Mouse (Mus musculus) neural tube, embryonic 15.5 days (tissue): Measurements from ENCODE around the gene Padi2. TPM values are rescaled to one million over a fixed set of nuclear protein-coding genes. Genes with fewer than 3 reads are reported as not detected.

Experiments
- ATAC-seq: fragments of 200-750 bp; cut with Nextera tagmentation; 2 replicates; pipeline ENCODE4 v1.8.0; 2017; ENCODE audit warnings: mild to moderate bottlenecking, moderate TSS enrichment, moderate library complexity; ENCODE audit not compliant: low FRiP score
- H3K27ac ChIP-seq: fragments of 300-500 bp; sonication (generic); replicated peaks from 2 replicates; pipeline ENCODE4 v1.5.1; 2015; ENCODE audit warnings: mild to moderate bottlenecking, inconsistent platforms
- H3K27me3 ChIP-seq: fragments of 300-500 bp; sonication (generic); replicated peaks from 2 replicates; pipeline ENCODE4 v1.6.1; 2015; ENCODE audit warnings: inconsistent platforms
- H3K36me3 ChIP-seq: fragments of 300-500 bp; sonication (generic); 2 replicates; pipeline ENCODE4 v1.6.1; 2015; ENCODE audit warnings: inconsistent platforms
- H3K4me1 ChIP-seq: fragments of 300-500 bp; sonication (generic); 2 replicates; pipeline ENCODE4 v1.6.1; 2015; ENCODE audit warnings: inconsistent platforms
- H3K4me2 ChIP-seq: fragments of 300-500 bp; sonication (generic); 2 replicates; pipeline ENCODE4 v1.6.1; 2015; ENCODE audit warnings: inconsistent platforms, mild to moderate bottlenecking, moderate library complexity
- H3K4me3 ChIP-seq: fragments of 300-500 bp; sonication (generic); replicated peaks from 2 replicates; pipeline ENCODE4 v1.5.1; 2015; ENCODE audit warnings: mild to moderate bottlenecking, inconsistent platforms
- H3K9ac ChIP-seq: fragments of 300-500 bp; sonication (generic); replicated peaks from 2 replicates; pipeline ENCODE4 v1.6.1; 2015; ENCODE audit warnings: mild to moderate bottlenecking, inconsistent platforms
- H3K9me3 ChIP-seq: fragments of 300-500 bp; sonication (generic); replicated peaks from 2 replicates; pipeline ENCODE4 v1.6.1; 2016; ENCODE audit warnings: inconsistent platforms
- WGBS: fragments of 180-500 bp; shearing (Covaris S2); methylation state at CpG from one replicate; pipeline ENCODE4 v1.1.7; 2015; ENCODE audit warnings: mixed read lengths; 5-methylcytosine and 5-hydroxymethylcytosine counted together
- polyA plus RNA-seq: library from polyadenylated mRNA; unstranded; fragments of >200 nt; fragmentation: Nextera tagmentation; extraction: Ambion mirVana; gene quantifications from 2 replicates; pipeline ENCODE4 v1.2.1, GENCODE M21; 2015

Gene Padi2
- polyA plus RNA-seq, 1 experiment from 2014 or later: 1.0 TPM

DNA sequence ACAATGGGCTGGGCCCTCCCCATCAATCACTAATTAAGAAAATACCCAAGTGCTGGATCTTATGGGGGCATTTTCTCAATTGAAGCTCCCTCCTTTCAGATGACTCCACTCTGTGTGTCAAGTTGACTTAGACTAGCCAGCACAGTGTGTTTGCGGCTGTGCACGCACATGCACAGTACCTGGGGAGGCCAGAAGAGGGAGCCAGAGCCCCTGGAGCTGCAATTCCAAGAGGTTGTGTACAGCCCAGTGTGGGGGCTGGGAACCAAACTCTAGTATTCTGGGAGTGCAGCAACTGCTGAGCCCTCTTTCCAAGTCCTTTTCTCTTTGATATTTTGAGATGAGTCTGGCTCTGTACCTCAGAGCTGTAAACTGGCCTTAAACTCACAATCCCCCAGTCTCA lies 75.5 kb downstream of the Padi2 start:
- Histone ChIP-seq H3K27me3 (no peaks in the 10 kb centered on the region), H3K4me2 (no peak overlapping the region), H3K9me3 (no peaks in the 10 kb centered on the region), H3K4me3 (no peak overlapping the region), H3K27ac (no peak overlapping the region), H3K9ac (no peak overlapping the region), H3K4me1 (peaks cover 11% of the 10 kb centered on the region), H3K36me3 (peaks cover 27% of the 10 kb centered on the region)
- no peak for ATAC-seq
- 94% methylated on average over 2 of the region's 2 CpGs for WGBS

DNA sequence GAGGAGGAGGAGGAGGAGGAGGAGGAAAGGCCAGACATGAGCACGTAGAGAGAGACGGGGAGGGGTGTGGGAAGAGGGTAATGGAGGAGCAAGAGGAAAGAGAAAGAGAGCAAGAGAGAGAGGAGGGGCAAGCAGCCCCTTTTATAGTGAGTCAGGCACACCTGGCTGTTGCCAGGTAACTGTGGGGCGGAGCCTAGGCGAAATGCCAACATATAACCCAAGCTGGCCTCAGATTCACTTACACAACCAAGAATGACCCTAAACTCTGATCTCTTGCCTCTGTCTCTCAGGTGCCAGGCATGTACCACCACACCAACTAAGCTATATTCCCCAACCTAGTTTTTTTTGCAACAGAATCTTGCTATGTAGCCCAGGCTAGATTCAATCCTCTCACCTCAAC lies 76.7 kb downstream of the Padi2 start:
- H3K27me3 ChIP-seq: no peaks in the 10 kb centered on the region
- H3K4me2 ChIP-seq: no peak overlapping the region
- H3K9ac ChIP-seq: no peak overlapping the region
- H3K36me3 ChIP-seq: peaks cover 19% of the 10 kb centered on the region
- peaks cover 18% of the 10 kb centered on the region for H3K4me1 ChIP-seq
- H3K4me3 ChIP-seq: no peak overlapping the region
- no peak for ATAC-seq
- H3K27ac ChIP-seq: peak overlapping the region; percentile 51; the same call in 1 of the 2 replicates
- WGBS: 50% methylated on average over 4 of the region's 4 CpGs
- no peaks in the 10 kb centered on the region for H3K9me3 ChIP-seq

GRCm38 (mm10) chr4:140983442-140983841 lies 77.3 kb downstream of the Padi2 start:
- H3K4me2 ChIP-seq: no peak overlapping the region
- H3K4me3 ChIP-seq: no peak overlapping the region
- WGBS: 16% methylated on average over 9 of the region's 9 CpGs
- ATAC-seq: no peak
- peaks cover 14% of the 10 kb centered on the region for H3K36me3 ChIP-seq
- peak overlapping the region; percentile 51; the same call in 1 of the 2 replicates for H3K27ac ChIP-seq
- no peaks in the 10 kb centered on the region for H3K27me3 ChIP-seq
- peaks cover 24% of the 10 kb centered on the region for H3K4me1 ChIP-seq
- H3K9me3 ChIP-seq: no peaks in the 10 kb centered on the region
- H3K9ac ChIP-seq: 0 out of 2 replicates have a peak overlapping the region, but pooled peaks have one; percentile 10

- H3K4me2 ChIP-seq: no peak overlapping the region
- WGBS: 92% methylated on average over 6 of the region's 6 CpGs
- no peaks in the 10 kb centered on the region for H3K27me3 ChIP-seq
- H3K9ac ChIP-seq: no peak overlapping the region
- H3K27ac ChIP-seq: no peak overlapping the region
- H3K36me3 ChIP-seq: peaks cover 4% of the 10 kb centered on the region
- H3K9me3 ChIP-seq: no peaks in the 10 kb centered on the region
- H3K4me3 ChIP-seq: no peak overlapping the region
- H3K4me1 ChIP-seq: peaks cover 35% of the 10 kb centered on the region
- ATAC-seq: no peak
Observed at GRCm38 (mm10) chr4:140984544-140984943, 78.4 kb downstream of the Padi2 start.

DNA sequence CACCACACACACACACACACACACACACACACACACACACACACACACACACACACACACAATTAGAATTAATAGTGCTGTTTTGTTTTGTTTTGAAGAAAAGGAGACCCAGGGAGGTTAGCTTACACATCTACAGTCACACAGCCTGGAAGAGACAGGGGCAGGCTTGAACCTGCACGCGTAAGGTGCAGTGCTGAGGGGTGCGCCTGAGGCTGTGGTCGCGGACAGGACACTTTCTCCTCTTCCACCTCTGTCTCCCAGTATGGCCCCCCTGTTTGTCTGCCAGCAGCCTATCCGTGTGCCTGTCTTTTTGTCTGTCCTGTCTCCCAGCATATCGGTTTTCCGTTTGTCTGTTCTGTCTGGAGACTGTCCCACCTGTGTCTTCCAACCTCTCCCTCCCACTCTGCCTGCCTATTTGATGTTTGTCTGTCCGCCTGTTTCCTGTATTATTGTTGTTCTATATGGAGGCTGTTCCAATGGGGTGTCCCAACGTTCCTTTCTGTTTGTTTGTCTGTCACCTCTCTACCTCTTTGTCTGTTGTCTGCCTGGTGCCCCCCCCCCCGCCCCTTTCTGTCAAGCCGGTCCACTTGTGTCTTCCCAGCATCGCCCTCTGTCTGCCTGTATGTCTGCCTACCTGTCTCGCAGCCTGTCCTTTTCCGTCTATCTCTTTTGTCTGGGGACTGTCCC lies 80.0 kb downstream of the Padi2 start:
- ATAC-seq: peak; percentile 60
- Histone ChIP-seq H3K4me2 (peak overlapping the region; percentile 80), H3K9me3 (no peaks in the 10 kb centered on the region), H3K4me3 (peak overlapping the region; percentile 93), H3K27ac (peak overlapping the region; percentile 72), H3K4me1 (peaks cover 42% of the 10 kb centered on the region), H3K27me3 (no peaks in the 10 kb centered on the region), H3K9ac (peak overlapping the region; percentile 100), H3K36me3 (no peaks in the 10 kb centered on the region)
- WGBS: 28% methylated on average over 14 of the region's 15 CpGs

DNA sequence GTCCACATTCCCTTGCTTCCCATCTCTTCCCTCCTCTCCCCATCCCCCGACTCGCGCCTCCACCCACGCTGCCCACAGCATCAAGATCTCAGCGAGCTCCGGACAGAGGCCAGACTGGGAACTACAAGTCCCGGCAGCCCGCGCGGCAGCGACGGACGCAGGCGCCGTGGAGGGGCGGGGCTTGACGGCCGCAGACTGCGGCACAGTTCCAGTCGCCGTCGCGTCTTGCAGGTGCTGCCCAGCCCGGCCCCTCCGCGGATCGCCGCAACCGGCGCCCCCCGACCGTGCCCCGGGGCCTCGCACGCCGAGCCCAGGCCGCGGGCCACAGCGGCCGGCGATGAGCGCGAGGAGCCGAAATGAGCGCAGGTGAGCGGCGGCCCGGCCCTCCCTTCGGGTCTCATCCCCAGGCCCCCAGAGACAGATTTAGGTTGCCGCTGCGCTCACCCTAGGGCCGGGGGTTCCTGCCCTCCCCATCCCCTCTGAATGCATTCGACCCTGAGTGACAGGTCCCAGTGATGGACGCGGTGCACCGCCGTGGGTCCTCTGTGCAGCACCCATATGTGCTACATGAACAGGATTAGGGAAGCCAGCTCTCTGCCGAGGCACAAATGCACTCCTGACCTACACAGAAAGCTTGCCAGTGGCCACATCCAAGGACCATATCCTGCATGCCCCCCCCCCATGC lies 80.7 kb downstream of the Padi2 start, which contains the start of gene Atp13a2:
TSS of gene Atp13a2 (plus strand) at position 163 of the 685 bp plus-strand sequence.
- H3K9me3 ChIP-seq: no peaks in the 10 kb centered on the region
- WGBS: under 1% methylated on average over 51 of the region's 58 CpGs
- no peaks in the 10 kb centered on the region for H3K27me3 ChIP-seq
- peaks cover 42% of the 10 kb centered on the region for H3K4me1 ChIP-seq
- no peaks in the 10 kb centered on the region for H3K36me3 ChIP-seq
- H3K4me3 ChIP-seq: peak within 1 kb of the TSS; percentile 93
- ATAC-seq: peak; percentile 93
- H3K4me2 ChIP-seq: peak within 1 kb of the TSS; percentile 80
- H3K27ac ChIP-seq: peak within 1 kb of the TSS; percentile 72
- H3K9ac ChIP-seq: peak within 1 kb of the TSS; percentile 100

DNA sequence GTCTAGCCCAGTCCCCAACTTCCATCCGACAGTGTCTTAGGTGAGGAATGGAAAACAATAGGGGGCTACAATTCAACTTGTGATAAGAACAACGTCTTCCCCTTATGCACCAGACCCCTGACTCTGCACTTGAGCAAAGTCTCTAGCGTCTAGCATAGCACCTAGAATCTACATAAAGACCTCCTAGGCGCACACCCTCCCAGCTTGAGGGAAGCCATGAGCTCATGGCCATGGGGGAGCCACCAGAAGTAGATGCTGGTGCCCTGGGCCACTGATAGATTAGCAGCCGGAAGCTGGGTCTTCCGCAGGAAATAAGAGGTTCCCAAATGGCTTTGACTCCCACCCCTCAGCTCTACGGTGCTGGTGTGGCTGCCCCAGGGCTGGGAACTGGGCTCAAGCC lies 81.3 kb downstream of the Padi2 start:
- 25% methylated on average over 7 of the region's 7 CpGs for WGBS
- ATAC-seq: peak; percentile 7; the same call in 1 of the 2 replicates
- peak overlapping the region; percentile 100 for H3K9ac ChIP-seq
- H3K4me3 ChIP-seq: peak overlapping the region; percentile 93
- H3K27ac ChIP-seq: peak overlapping the region; percentile 72
- H3K4me1 ChIP-seq: peaks cover 42% of the 10 kb centered on the region
- no peaks in the 10 kb centered on the region for H3K27me3 ChIP-seq
- H3K36me3 ChIP-seq: peaks cover 6% of the 10 kb centered on the region
- peak overlapping the region; percentile 80 for H3K4me2 ChIP-seq
- H3K9me3 ChIP-seq: no peaks in the 10 kb centered on the region

DNA sequence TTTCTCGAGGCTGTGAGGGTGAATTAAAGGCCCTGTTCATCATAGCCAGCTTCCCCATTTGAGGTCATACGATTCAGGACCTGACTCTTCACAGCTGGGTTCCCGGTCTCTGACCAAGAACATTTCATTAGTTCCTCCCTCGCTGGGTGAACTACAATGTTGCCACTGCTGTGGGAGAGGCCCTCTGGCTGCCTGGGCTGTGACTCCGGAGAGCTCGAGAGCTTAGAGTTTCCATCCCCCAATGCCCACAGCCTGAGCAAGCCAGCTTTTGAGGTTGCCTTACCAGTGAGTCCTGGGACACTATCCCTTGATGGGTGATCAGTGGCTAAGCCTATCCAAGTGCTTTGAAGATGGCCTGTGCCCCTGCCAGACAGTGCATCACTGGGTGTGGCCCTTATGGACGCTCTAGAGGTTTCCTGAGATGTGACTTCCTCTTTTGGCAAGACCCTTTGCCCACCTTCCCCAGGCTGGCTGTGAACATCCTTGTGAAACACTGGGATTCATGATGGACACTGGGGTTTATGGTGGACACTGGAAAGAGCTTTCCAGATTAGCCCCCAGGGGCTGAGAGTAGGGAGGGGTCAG lies 82.7 kb downstream of the Padi2 start:
- ATAC-seq: no peak
- Histone ChIP-seq H3K27me3 (no peaks in the 10 kb centered on the region), H3K4me3 (peak overlapping the region; percentile 93), H3K4me1 (peaks cover 35% of the 10 kb centered on the region), H3K9ac (no peak overlapping the region), H3K9me3 (no peaks in the 10 kb centered on the region), H3K27ac (peak overlapping the region; percentile 9; the same call in 1 of the 2 replicates), H3K36me3 (peaks cover 17% of the 10 kb centered on the region), H3K4me2 (peak overlapping the region; percentile 80)
- WGBS: 58% methylated on average over 7 of the region's 7 CpGs

GRCm38 (mm10) chr4:140989447-140989846 lies 83.3 kb downstream of the Padi2 start:
- ATAC-seq: no peak
- Histone ChIP-seq H3K27me3 (no peaks in the 10 kb centered on the region), H3K27ac (no peak overlapping the region), H3K9ac (no peak overlapping the region), H3K4me1 (peaks cover 35% of the 10 kb centered on the region), H3K4me3 (no peak overlapping the region; the same call in 1 of the 2 replicates), H3K36me3 (peaks cover 24% of the 10 kb centered on the region), H3K9me3 (no peaks in the 10 kb centered on the region), H3K4me2 (peak overlapping the region; percentile 80)
- 76% methylated on average over 14 of the region's 14 CpGs for WGBS

- ATAC-seq: no peak
- Histone ChIP-seq H3K9ac (no peak overlapping the region), H3K4me2 (no peak overlapping the region), H3K4me3 (no peak overlapping the region), H3K9me3 (no peaks in the 10 kb centered on the region), H3K4me1 (peaks cover 30% of the 10 kb centered on the region), H3K36me3 (peaks cover 51% of the 10 kb centered on the region), H3K27me3 (no peaks in the 10 kb centered on the region), H3K27ac (no peak overlapping the region)
- WGBS: 80% methylated on average over 20 of the region's 20 CpGs
Observed at GRCm38 (mm10) chr4:140992215-140992614, 86.1 kb downstream of the Padi2 start.

GRCm38 (mm10) chr4:140993846-140994245 lies 87.7 kb downstream of the Padi2 start:
- H3K9me3 ChIP-seq: no peaks in the 10 kb centered on the region
- H3K36me3 ChIP-seq: peaks cover 65% of the 10 kb centered on the region
- ATAC-seq: no peak
- no peak overlapping the region for H3K4me2 ChIP-seq
- no peaks in the 10 kb centered on the region for H3K27me3 ChIP-seq
- peaks cover 14% of the 10 kb centered on the region for H3K4me1 ChIP-seq
- no peak overlapping the region for H3K4me3 ChIP-seq
- H3K9ac ChIP-seq: no peak overlapping the region
- no peak overlapping the region for H3K27ac ChIP-seq
- 92% methylated on average over 8 of the region's 8 CpGs for WGBS
